Mouse (Mus musculus) heart, adult 11 months (tissue): ENCODE results near the gene Plcg1.

Experiments
- DNase-seq: peaks from one replicate; pipeline ENCODE4 v3.0.0; 2022

The Plcg1 gene

GRCm38 (mm10) chr2:160731117-160731838 lies at the start of gene Plcg1:
TSS of gene Plcg1 (plus strand) at chr2:160731300.
- peak; percentile 100 for DNase-seq

GRCm38 (mm10) chr2:160700271-160700670 lies 30.8 kb upstream of the Plcg1 start:
- DNase-seq = peak; percentile 98

GRCm38 (mm10) chr2:160701603-160702002 lies 29.5 kb upstream of the Plcg1 start:
- DNase-seq = peak; percentile 73

- DNase-seq = no peak
These were observed 28.3 kb upstream of the Plcg1 start for GRCm38 (mm10) chr2:160702824-160703223.

GRCm38 (mm10) chr2:160707673-160708072 lies 23.4 kb upstream of the Plcg1 start:
- DNase-seq = no peak

- DNase-seq = peak; percentile 51
These were observed 15.6 kb upstream of the Plcg1 start for GRCm38 (mm10) chr2:160715463-160716030.

GRCm38 (mm10) chr2:160717269-160717668 lies 13.8 kb upstream of the Plcg1 start:
- peak; percentile 84 for DNase-seq

GRCm38 (mm10) chr2:160718811-160719210 lies 12.3 kb upstream of the Plcg1 start:
- DNase-seq = peak; percentile 78

GRCm38 (mm10) chr2:160722714-160723113 lies 8.4 kb upstream of the Plcg1 start:
- DNase-seq = peak; percentile 51

- DNase-seq = peak; percentile 68
These were observed 7.3 kb upstream of the Plcg1 start for GRCm38 (mm10) chr2:160723613-160724375.

GRCm38 (mm10) chr2:160724536-160724935 lies 6.6 kb upstream of the Plcg1 start:
- DNase-seq = peak; percentile 88

GRCm38 (mm10) chr2:160725877-160726864 lies 4.9 kb upstream of the Plcg1 start:
- DNase-seq = peak; percentile 78

- DNase-seq = peak; percentile 88
These were observed 2.1 kb upstream of the Plcg1 start for GRCm38 (mm10) chr2:160728972-160729371.

- peak; percentile 91 for DNase-seq
These were observed 1.7 kb upstream of the Plcg1 start for GRCm38 (mm10) chr2:160729436-160729835.

GRCm38 (mm10) chr2:160729851-160730796 lies 976 bp upstream of the Plcg1 start:
- peak; percentile 96 for DNase-seq

- DNase-seq = no peak
These were observed 343 bp upstream of the Plcg1 start for GRCm38 (mm10) chr2:160730797-160731116.

GRCm38 (mm10) chr2:160731839-160732261 lies 750 bp downstream of the Plcg1 start:
- DNase-seq = peak; percentile 99

- peak; percentile 88 for DNase-seq
These were observed 1.4 kb downstream of the Plcg1 start for GRCm38 (mm10) chr2:160732420-160732995.

GRCm38 (mm10) chr2:160733131-160733531 lies 2.0 kb downstream of the Plcg1 start:
- DNase-seq = peak; percentile 88

GRCm38 (mm10) chr2:160734331-160734730 lies 3.2 kb downstream of the Plcg1 start:
- peak; percentile 89 for DNase-seq

- peak; percentile 88 for DNase-seq
These were observed 4.7 kb downstream of the Plcg1 start for GRCm38 (mm10) chr2:160735706-160736310.
